Mouse (Mus musculus) small intestine, adult 2 months (tissue): Measurements from ENCODE around the gene Cdr2l. TPM values are rescaled to one million over a fixed set of nuclear protein-coding genes. Genes with fewer than 3 reads are reported as not detected.

ENCODE experiments used
- H3K27ac ChIP-seq: fragments of 200-500 bp; 2 replicates; pipeline ENCODE4 v1.5.1; 2012; ENCODE audit warnings: low read depth, low read length, control low read depth, inconsistent platforms; ENCODE audit not compliant: insufficient read depth
- H3K27me3 ChIP-seq: fragments of 200-500 bp; 2 replicates; pipeline ENCODE4 v1.6.1; 2012; ENCODE audit warnings: mild to moderate bottlenecking, moderate library complexity, low read length, inconsistent platforms; ENCODE audit not compliant: control insufficient read depth, insufficient read depth
- H3K36me3 ChIP-seq: fragments of 200-500 bp; 2 replicates; pipeline ENCODE4 v1.6.1; 2012; ENCODE audit warnings: mild to moderate bottlenecking, low read length, control low read depth, inconsistent platforms; ENCODE audit not compliant: control insufficient read depth, insufficient read depth
- H3K4me1 ChIP-seq: fragments of 200-500 bp; 2 replicates; pipeline ENCODE4 v1.6.1; 2012; ENCODE audit warnings: low read length, inconsistent platforms, mixed read lengths; ENCODE audit not compliant: control insufficient read depth, insufficient read depth, insufficient read length
- H3K4me3 ChIP-seq: fragments of 200-500 bp; 2 replicates; pipeline ENCODE4 v1.5.1; 2012; ENCODE audit warnings: low read depth, mild to moderate bottlenecking, control low read depth, inconsistent platforms, low read length, moderate library complexity
- CTCF ChIP-seq: fragments of 200-500 bp; IDR thresholded peaks from 2 replicates; pipeline ENCODE4 v1.5.1; 2012; ENCODE audit warnings: low read depth, mild to moderate bottlenecking, control low read depth, inconsistent platforms, low read length, moderate library complexity, mixed read lengths; ENCODE audit not compliant: insufficient replicate concordance, insufficient read length; ENCODE audit errors: extremely low read depth
- POLR2A ChIP-seq: fragments of 200-500 bp; IDR thresholded peaks from 2 replicates; pipeline ENCODE4 v1.6.1; 2012; ENCODE audit warnings: low read depth, mild to moderate bottlenecking, control low read depth, inconsistent platforms, low read length, moderate library complexity
- WGBS: fragments of 180-500 bp; shearing (Covaris S2); methylation state at CpG from one replicate; pipeline ENCODE4 v1.1.7; 2018; 5-methylcytosine and 5-hydroxymethylcytosine counted together
- polyA plus RNA-seq: library from polyadenylated mRNA; depleted of rRNA; stranded (reverse); fragments of >200 nt; gene quantifications from 2 replicates; pipeline ENCODE4 v1.2.3, GENCODE M21; 2012

Cdr2l gene
- polyA plus RNA-seq, 1 experiment, result 4.2 TPM

DNA sequence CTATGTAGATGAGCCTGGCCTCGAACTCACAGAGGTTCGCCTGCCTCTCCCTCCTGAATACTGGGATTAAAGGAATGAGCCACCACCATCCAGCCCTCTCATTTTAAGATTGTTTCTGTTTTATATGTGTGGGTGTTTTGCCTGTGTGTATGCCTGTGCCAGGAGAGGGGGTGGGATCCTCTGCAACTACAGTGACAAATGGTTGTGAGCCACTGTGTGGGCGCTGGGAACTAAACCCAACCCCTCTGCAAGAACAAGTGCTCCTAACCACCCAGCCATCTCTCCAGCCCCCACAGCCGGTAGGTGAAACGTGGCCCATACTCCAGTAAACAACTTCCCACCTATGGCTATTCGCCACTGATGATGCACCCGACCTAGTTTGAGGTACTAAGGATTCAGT lies 9.6 kb downstream of the Cdr2l start:
- no peaks in the 10 kb centered on the region for H3K36me3 ChIP-seq
- no peaks in the 10 kb centered on the region for H3K4me1 ChIP-seq
- TF ChIP-seq POLR2A (no peak), CTCF (no peak)
- no peaks in the 10 kb centered on the region for H3K27me3 ChIP-seq
- WGBS, result 93% methylated on average over 7 of the region's 7 CpGs
- H3K27ac ChIP-seq, result no peak overlapping the region
- H3K4me3 ChIP-seq, result no peak overlapping the region

DNA sequence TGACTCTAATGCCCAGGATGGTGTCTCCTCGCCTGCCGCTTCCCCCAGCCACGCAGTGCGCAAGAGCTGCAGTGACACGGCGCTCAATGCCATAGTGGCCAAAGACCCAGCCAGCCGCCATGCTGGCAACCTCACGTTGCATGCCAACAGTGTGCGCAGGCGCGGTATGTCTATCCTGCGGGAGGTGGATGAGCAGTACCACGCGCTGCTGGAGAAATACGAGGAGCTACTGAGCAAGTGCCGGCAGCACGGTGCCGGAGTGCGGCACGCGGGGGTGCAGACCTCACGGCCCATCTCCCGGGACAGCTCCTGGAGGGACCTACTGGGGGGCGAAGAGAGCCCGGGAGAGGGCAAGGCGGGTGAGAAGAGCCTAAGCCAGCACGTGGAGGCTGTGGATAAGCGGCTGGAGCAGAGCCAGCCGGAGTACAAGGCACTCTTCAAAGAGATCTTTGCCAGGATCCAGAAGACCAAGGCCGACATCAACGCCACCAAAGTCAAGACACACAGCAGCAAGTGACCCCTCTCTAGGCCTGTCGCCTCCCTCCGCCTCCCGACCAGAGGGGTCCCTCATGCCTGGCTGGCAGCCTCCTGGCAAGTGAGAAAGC lies 12.1 kb downstream of the Cdr2l start:
- Histone ChIP-seq H3K36me3 (no peaks in the 10 kb centered on the region), H3K27ac (no peak overlapping the region), H3K4me1 (no peaks in the 10 kb centered on the region), H3K27me3 (no peaks in the 10 kb centered on the region), H3K4me3 (no peak overlapping the region)
- 70% methylated on average over 34 of the region's 34 CpGs for WGBS
- no peak for TF ChIP-seq CTCF
- TF ChIP-seq POLR2A, result no peak

DNA sequence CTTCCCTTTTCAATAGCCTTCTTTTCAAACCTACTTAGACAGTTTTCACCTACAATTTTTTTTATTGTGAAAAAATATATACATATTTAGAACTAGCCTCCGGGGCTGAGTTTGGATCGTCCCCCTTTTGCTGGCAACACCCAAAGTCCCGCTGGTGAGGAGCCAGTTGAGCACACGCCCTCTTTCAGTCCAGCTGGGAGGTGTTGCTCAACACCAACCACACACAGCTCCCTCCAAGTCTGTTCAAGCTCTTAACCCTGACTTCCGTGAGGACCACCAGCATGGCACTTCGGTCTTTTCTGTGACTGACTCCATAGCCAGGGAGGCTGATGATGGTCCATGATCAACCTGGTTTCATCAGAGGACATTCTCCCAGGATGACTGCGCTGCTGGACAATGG lies 16.4 kb downstream of the Cdr2l start:
- Histone ChIP-seq H3K4me1 (no peaks in the 10 kb centered on the region), H3K4me3 (no peak overlapping the region), H3K27me3 (no peaks in the 10 kb centered on the region), H3K27ac (no peak overlapping the region), H3K36me3 (no peaks in the 10 kb centered on the region)
- TF ChIP-seq POLR2A (no peak), CTCF (no peak)
- WGBS, result 37% methylated on average over 7 of the region's 7 CpGs

DNA sequence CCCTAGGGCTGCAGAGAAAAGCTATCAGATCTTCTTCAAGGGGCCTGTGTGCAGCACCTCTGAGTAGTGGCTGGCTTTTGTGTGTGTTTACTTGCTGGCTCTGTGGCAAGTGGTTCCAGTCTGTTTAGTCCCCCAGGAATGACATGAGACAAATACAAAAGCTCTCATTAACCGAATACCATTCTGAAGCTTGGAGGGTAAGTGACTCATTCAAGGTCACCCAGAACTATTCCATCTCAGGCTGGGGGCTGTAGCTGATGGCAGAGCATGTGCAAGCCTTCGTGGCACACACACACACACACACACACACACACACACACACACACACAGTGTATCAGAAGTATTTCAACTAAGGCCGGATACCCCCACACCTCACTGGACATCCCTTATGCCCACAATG lies 18.4 kb downstream of the Cdr2l start:
- no peak overlapping the region for H3K27ac ChIP-seq
- H3K4me3 ChIP-seq, result no peak overlapping the region
- H3K4me1 ChIP-seq, result peaks cover 3% of the 10 kb centered on the region; the same call in 1 of the 2 replicates
- no peaks in the 10 kb centered on the region for H3K36me3 ChIP-seq
- H3K27me3 ChIP-seq, result no peaks in the 10 kb centered on the region
- WGBS, result 66% methylated on average over 3 of the region's 3 CpGs
- TF ChIP-seq CTCF, result no peak
- no peak for TF ChIP-seq POLR2A

DNA sequence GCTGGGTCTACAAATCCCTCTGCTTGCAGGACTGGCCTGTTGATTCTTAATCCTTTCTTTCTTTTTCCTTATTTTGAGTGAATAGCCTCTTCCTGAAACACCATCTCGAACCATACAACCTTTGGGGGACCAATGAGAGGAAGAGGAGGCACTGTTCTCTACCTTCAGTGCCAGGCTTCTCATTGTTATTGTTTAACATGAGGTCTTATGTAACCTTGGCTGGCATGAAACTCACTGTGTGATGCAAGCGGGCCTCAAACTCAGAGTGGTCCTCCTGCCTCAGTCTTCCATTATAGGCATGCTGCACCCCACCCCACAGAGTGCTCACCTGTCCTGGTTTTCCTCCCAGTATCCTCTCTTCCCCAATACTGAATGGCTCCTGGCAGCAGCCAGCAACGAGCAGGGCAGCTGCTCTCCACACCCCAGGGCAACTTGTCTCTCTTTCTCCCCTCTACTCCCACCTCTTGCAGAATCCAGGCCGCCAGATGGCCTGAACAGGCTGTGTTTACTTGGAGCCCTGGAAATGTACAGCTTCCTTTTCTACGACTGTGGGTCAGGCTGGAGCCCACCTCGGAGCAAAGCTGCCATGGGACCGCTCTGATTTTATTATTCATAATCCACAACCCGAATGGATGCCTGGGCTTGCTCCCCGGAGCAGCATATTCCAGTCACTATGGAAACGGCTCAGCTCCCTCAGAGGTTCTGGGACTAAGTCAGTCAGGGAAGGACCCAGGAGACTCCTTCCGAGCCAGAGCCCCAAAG lies 19.1 kb downstream of the Cdr2l start:
- Histone ChIP-seq H3K4me1 (peaks cover 3% of the 10 kb centered on the region; the same call in 1 of the 2 replicates), H3K27ac (no peak overlapping the region)
- 49% methylated on average over 11 of the region's 11 CpGs for WGBS

DNA sequence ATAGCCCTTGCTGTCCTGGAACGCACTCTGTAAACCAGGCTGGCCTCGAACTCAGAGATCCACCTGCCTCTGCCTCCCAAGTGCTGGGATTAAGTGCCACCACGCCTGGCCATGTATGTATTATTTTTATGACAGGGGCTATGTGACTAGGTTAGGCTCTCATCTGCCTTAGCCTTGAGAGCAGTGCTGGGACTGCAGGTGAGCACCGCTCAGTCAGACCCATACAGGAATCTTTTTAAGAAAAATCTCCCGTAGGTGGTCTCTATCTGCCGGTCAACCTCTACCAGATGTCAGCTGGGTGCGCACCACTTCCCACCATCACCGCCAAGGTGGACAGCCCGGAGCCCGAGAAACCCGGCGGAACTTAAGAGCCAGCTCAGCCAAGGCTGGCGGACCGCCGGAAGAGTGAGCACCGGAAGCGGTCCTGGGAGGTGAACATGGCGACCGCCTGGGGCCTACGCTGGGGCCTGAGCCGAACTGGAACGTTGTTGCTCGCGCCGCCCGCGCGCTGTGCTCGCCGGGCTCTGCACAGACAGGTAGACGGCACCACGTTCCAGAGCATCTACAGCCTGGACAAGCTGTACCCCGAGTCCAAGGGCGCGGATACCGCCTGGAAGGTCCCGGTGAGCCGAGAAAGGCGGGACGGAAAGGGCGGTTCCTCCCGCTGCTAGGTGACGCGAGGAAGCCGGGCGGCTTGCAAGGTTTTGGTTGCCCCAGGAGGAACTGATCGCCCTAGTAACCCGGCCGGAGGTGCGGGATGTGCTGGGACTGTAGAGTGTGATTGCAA lies 21.8 kb downstream of the Cdr2l start, which contains the start of gene Mrpl58:
Mrpl58 (plus strand) TSS at position 415 of the 787 bp plus-strand sequence.
- Histone ChIP-seq H3K4me1 (peaks cover 3% of the 10 kb centered on the region; the same call in 1 of the 2 replicates), H3K27ac (peak within 1 kb of the TSS; percentile 73), H3K36me3 (peaks cover 2% of the 10 kb centered on the region; the same call in 1 of the 2 replicates), H3K4me3 (peak within 1 kb of the TSS; percentile 74), H3K27me3 (no peaks in the 10 kb centered on the region)
- TF ChIP-seq CTCF (no peak), POLR2A (peak; percentile 37)
- WGBS, result 3% methylated on average over 50 of the region's 50 CpGs

More for the DNA sequence above, 19.1 kb downstream of the Cdr2l start:
- TF ChIP-seq CTCF, result no peak
- TF ChIP-seq POLR2A, result no peak
- no peak overlapping the region for H3K4me3 ChIP-seq
- H3K27me3 ChIP-seq, result no peaks in the 10 kb centered on the region
- no peaks in the 10 kb centered on the region; the same call in 1 of the 2 replicates for H3K36me3 ChIP-seq
